Mouse (Mus musculus) testis, postnatal 14 days (tissue): ENCODE data around the gene Med19.
"Not testable (repeated sequence)": the region's sequence is repeated elsewhere in the genome, so short reads cannot be mapped to it uniquely, and the experiment has no call there.

ENCODE experiments used
- DNase-seq: peaks from one replicate; pipeline ENCODE4 v3.0.0; 2021; ENCODE audit warnings: low spot score

The Med19 gene

GRCm38 (mm10) chr2:84720718-84721117, 42.5 kb downstream of the Med19 start:
- no peak for DNase-seq

GRCm38 (mm10) chr2:84721182-84721581, 43.0 kb downstream of the Med19 start:
- DNase-seq = no peak

- no peak for DNase-seq
These were observed 45.7 kb downstream of the Med19 start for GRCm38 (mm10) chr2:84723856-84724255.

GRCm38 (mm10) chr2:84725770-84726169, 47.6 kb downstream of the Med19 start:
- DNase-seq = no peak

GRCm38 (mm10) chr2:84726716-84727115, 48.5 kb downstream of the Med19 start:
- no peak for DNase-seq

GRCm38 (mm10) chr2:84727172-84727858, 49.1 kb downstream of the Med19 start, which contains the start of gene Clp1:
Clp1 (minus strand) TSS chr2:84727350.
- DNase-seq = peak; percentile 93

GRCm38 (mm10) chr2:84728191-84728590, 50.0 kb downstream of the Med19 start:
- not testable (repeated sequence) for DNase-seq

GRCm38 (mm10) chr2:84731206-84731605, 53.0 kb downstream of the Med19 start:
- DNase-seq = no peak

GRCm38 (mm10) chr2:84732394-84732793, 54.2 kb downstream of the Med19 start:
- no peak for DNase-seq

- DNase-seq = no peak
These were observed 55.5 kb downstream of the Med19 start, which contains the start of gene Ypel4 for GRCm38 (mm10) chr2:84733579-84734300. Ypel4 (plus strand) TSS chr2:84734058.

GRCm38 (mm10) chr2:84734351-84734864, 56.2 kb downstream of the Med19 start:
- no peak for DNase-seq

GRCm38 (mm10) chr2:84734919-84735318, 56.7 kb downstream of the Med19 start:
- no peak for DNase-seq

- DNase-seq = no peak
These were observed 57.2 kb downstream of the Med19 start for GRCm38 (mm10) chr2:84735346-84735920.

- DNase-seq = no peak
These were observed 58.3 kb downstream of the Med19 start for GRCm38 (mm10) chr2:84736312-84737161.

- DNase-seq = no peak
These were observed 59.3 kb downstream of the Med19 start for GRCm38 (mm10) chr2:84737451-84737925.
